Mouse (Mus musculus) forebrain, embryonic 13.5 days (tissue): Measurements from ENCODE around the gene Slc25a39. TPM values are rescaled to one million over a fixed set of nuclear protein-coding genes. Genes with fewer than 3 reads are reported as not detected.

Experiments used
- ATAC-seq: fragments of 200-750 bp; cut with Nextera tagmentation; 2 replicates; pipeline ENCODE4 v1.8.0; 2017
- H3K27ac ChIP-seq: fragments of 300-500 bp; sonication (generic); 2 replicates; pipeline ENCODE4 v1.5.1; 2015; ENCODE audit warnings: inconsistent platforms, mild to moderate bottlenecking, moderate library complexity
- H3K27me3 ChIP-seq: fragments of 300-500 bp; sonication (generic); 2 replicates; pipeline ENCODE4 v1.6.1; 2015; ENCODE audit warnings: mild to moderate bottlenecking, inconsistent platforms
- H3K36me3 ChIP-seq: fragments of 300-500 bp; sonication (generic); 2 replicates; pipeline ENCODE4 v1.6.1; 2015; ENCODE audit warnings: mild to moderate bottlenecking, inconsistent platforms; ENCODE audit not compliant: poor library complexity, severe bottlenecking
- H3K4me1 ChIP-seq: fragments of 300-500 bp; sonication (generic); 2 replicates; pipeline ENCODE4 v1.6.1; 2015; ENCODE audit warnings: inconsistent platforms
- H3K4me2 ChIP-seq: fragments of 300-500 bp; sonication (generic); 2 replicates; pipeline ENCODE4 v1.6.1; 2015; ENCODE audit warnings: inconsistent platforms, mild to moderate bottlenecking, moderate library complexity
- H3K4me3 ChIP-seq: fragments of 300-500 bp; sonication (generic); 2 replicates; pipeline ENCODE4 v1.5.1; 2015; ENCODE audit warnings: mild to moderate bottlenecking, inconsistent platforms
- H3K9ac ChIP-seq: fragments of 300-500 bp; sonication (generic); 2 replicates; pipeline ENCODE4 v1.6.1; 2015; ENCODE audit warnings: mild to moderate bottlenecking, inconsistent platforms
- H3K9me3 ChIP-seq: fragments of 300-500 bp; sonication (generic); replicated peaks from 2 replicates; pipeline ENCODE4 v1.6.1; 2016; ENCODE audit warnings: inconsistent platforms
- WGBS: fragments of 180-500 bp; shearing (Covaris S2); methylation state at CpG from one replicate; pipeline ENCODE4 v1.1.7; 2015; 5-methylcytosine and 5-hydroxymethylcytosine counted together
- polyA plus RNA-seq: library from polyadenylated mRNA; unstranded; fragments of >200 nt; fragmentation: Nextera tagmentation; extraction: Ambion mirVana; gene quantifications from 2 replicates; pipeline ENCODE4 v1.2.1, GENCODE M21; 2015

Gene Slc25a39
- polyA plus RNA-seq, 1 experiment from 2014 or later = 159 TPM

GRCm38 (mm10) chr11:102434816-102435705, 27.3 kb upstream of the Slc25a39 start:
- Histone ChIP-seq H3K36me3 (peaks cover 54% of the 10 kb centered on the region), H3K4me1 (peaks cover 55% of the 10 kb centered on the region), H3K9ac (no peak overlapping the region; the same call in 1 of the 2 replicates), H3K4me3 (no peak overlapping the region), H3K27me3 (peaks cover 11% of the 10 kb centered on the region; the same call in 1 of the 2 replicates), H3K4me2 (no peak overlapping the region), H3K9me3 (no peaks in the 10 kb centered on the region), H3K27ac (no peak overlapping the region)
- WGBS = 90% methylated on average over 11 of the region's 11 CpGs
- no peak for ATAC-seq

DNA sequence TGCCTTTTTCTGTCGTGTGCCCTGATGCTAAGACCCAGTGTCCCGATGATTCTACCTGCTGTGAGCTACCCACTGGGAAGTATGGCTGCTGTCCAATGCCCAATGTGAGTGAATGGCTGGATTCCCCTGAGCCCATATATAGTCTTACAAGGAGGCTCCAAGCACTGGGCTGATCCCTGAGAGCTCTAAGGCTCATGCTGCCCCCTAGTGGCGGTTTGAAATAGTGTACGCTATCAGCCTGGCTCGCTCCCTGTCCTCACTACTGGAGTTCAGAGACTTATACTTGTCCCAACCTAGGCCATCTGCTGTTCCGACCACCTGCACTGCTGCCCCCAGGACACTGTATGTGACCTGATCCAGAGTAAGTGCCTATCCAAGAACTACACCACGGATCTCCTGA, 26.7 kb upstream of the Slc25a39 start:
- WGBS = 6% methylated on average over 7 of the region's 7 CpGs
- peaks cover 61% of the 10 kb centered on the region for H3K4me1 ChIP-seq
- H3K4me3 ChIP-seq = no peak overlapping the region
- no peak overlapping the region for H3K27ac ChIP-seq
- H3K4me2 ChIP-seq = no peak overlapping the region
- no peaks in the 10 kb centered on the region for H3K9me3 ChIP-seq
- peaks cover 5% of the 10 kb centered on the region for H3K27me3 ChIP-seq
- no peak overlapping the region for H3K9ac ChIP-seq
- peaks cover 47% of the 10 kb centered on the region for H3K36me3 ChIP-seq
- ATAC-seq = peak; percentile 48

GRCm38 (mm10) chr11:102433866-102434265, 26.1 kb upstream of the Slc25a39 start:
- H3K4me2 ChIP-seq = no peak overlapping the region
- peaks cover 59% of the 10 kb centered on the region for H3K4me1 ChIP-seq
- H3K27ac ChIP-seq = no peak overlapping the region
- H3K4me3 ChIP-seq = no peak overlapping the region
- no peak for ATAC-seq
- no peaks in the 10 kb centered on the region for H3K9me3 ChIP-seq
- peaks cover 42% of the 10 kb centered on the region for H3K36me3 ChIP-seq
- H3K9ac ChIP-seq = no peak overlapping the region
- 90% methylated on average over 7 of the region's 7 CpGs for WGBS
- peaks cover 6% of the 10 kb centered on the region; the same call in 1 of the 2 replicates for H3K27me3 ChIP-seq

DNA sequence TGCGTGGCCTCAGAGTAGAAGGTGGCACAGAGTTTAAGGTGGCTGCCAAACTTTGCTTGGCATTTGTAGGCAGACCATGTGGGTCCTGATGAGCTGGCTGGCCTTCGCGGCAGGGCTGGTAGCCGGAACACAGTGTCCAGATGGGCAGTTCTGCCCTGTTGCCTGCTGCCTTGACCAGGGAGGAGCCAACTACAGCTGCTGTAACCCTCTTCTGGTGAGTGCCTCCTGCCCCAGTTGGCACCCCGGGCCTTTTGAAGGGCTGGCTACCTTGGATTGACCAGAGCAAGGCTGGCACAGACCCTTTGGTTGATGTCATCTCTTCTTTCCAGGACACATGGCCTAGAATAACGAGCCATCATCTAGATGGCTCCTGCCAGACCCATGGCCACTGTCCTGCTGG, 25.1 kb upstream of the Slc25a39 start:
- peak overlapping the region; percentile 16; the same call in 1 of the 2 replicates for H3K9ac ChIP-seq
- ATAC-seq = no peak
- H3K27ac ChIP-seq = no peak overlapping the region
- H3K27me3 ChIP-seq = peaks cover 7% of the 10 kb centered on the region; the same call in 1 of the 2 replicates
- peaks cover 32% of the 10 kb centered on the region for H3K36me3 ChIP-seq
- H3K4me1 ChIP-seq = peaks cover 49% of the 10 kb centered on the region
- H3K9me3 ChIP-seq = no peaks in the 10 kb centered on the region
- WGBS = 93% methylated on average over 6 of the region's 6 CpGs
- no peak overlapping the region for H3K4me2 ChIP-seq
- no peak overlapping the region for H3K4me3 ChIP-seq

- Histone ChIP-seq H3K9me3 (no peaks in the 10 kb centered on the region), H3K27ac (no peak overlapping the region), H3K4me3 (no peak overlapping the region), H3K4me1 (peaks cover 43% of the 10 kb centered on the region), H3K4me2 (0 out of 2 replicates have a peak overlapping the region, but pooled peaks have one; percentile 7), H3K27me3 (peaks cover 7% of the 10 kb centered on the region; the same call in 1 of the 2 replicates), H3K9ac (0 out of 2 replicates have a peak overlapping the region, but pooled peaks have one; percentile 16), H3K36me3 (peaks cover 26% of the 10 kb centered on the region)
- no peak for ATAC-seq
- 72% methylated on average over 16 of the region's 16 CpGs for WGBS
Observed at GRCm38 (mm10) chr11:102432115-102432843, 24.5 kb upstream of the Slc25a39 start.

- H3K9ac ChIP-seq = no peak overlapping the region
- H3K4me3 ChIP-seq = no peak overlapping the region
- peaks cover 11% of the 10 kb centered on the region; the same call in 1 of the 2 replicates for H3K27me3 ChIP-seq
- no peak overlapping the region for H3K27ac ChIP-seq
- 0 out of 2 replicates have a peak overlapping the region, but pooled peaks have one; percentile 7 for H3K4me2 ChIP-seq
- peaks cover 38% of the 10 kb centered on the region for H3K4me1 ChIP-seq
- no peaks in the 10 kb centered on the region for H3K9me3 ChIP-seq
- peaks cover 22% of the 10 kb centered on the region for H3K36me3 ChIP-seq
- 76% methylated on average over 3 of the region's 3 CpGs for WGBS
- no peak for ATAC-seq
Observed at GRCm38 (mm10) chr11:102431728-102432114, 24.0 kb upstream of the Slc25a39 start.

DNA sequence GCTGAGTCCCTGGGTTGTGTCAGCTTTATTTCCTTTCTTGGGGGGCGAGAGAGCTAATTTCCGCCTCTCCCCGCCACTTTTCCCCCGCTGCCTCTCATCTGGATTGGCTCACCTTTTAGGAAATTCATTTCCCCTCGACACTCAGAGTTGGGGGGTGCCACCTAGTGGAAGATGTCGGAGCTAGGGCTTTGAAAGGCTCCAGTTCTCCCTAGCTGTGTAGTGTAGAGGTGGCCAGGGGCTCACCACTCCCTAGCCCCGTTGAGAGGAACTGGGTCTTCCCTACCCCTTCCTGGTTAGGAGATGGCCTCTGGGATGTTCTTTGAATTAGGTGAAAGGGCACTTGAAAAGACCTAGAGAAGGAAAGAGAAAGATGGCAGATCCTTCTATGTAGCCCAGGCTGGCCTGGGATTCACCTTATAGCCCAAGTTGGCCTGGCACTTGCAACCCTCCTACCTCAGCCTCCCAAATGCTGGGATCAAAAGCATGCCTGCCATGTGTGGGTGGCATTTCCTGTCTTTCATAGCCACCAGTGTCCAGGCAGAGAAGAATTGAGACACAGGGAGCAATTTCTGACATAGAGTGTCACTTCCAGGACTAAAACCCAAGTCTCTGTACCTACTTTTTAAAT, 23.4 kb upstream of the Slc25a39 start:
- Histone ChIP-seq H3K27ac (peak overlapping the region; percentile 68), H3K9me3 (no peaks in the 10 kb centered on the region), H3K36me3 (peaks cover 17% of the 10 kb centered on the region), H3K4me1 (peaks cover 34% of the 10 kb centered on the region), H3K4me2 (peak overlapping the region; percentile 93), H3K27me3 (peaks cover 11% of the 10 kb centered on the region; the same call in 1 of the 2 replicates), H3K4me3 (peak overlapping the region; percentile 61), H3K9ac (peak overlapping the region; percentile 66)
- WGBS = 0% methylated on average over 7 of the region's 7 CpGs
- ATAC-seq = peak; percentile 52

- H3K27me3 ChIP-seq = peaks cover 11% of the 10 kb centered on the region; the same call in 1 of the 2 replicates
- peak; percentile 93 for ATAC-seq
- H3K36me3 ChIP-seq = peaks cover 9% of the 10 kb centered on the region
- peaks cover 32% of the 10 kb centered on the region for H3K4me1 ChIP-seq
- peak within 1 kb of the TSS; percentile 68 for H3K27ac ChIP-seq
- peak within 1 kb of the TSS; percentile 61 for H3K4me3 ChIP-seq
- H3K4me2 ChIP-seq = peak within 1 kb of the TSS; percentile 93
- H3K9ac ChIP-seq = peak within 1 kb of the TSS; percentile 70
- WGBS = 0% methylated on average over 29 of the region's 29 CpGs
- no peaks in the 10 kb centered on the region for H3K9me3 ChIP-seq
Observed at GRCm38 (mm10) chr11:102430121-102431017, 22.6 kb upstream of the Slc25a39 start, which contains the start of gene Grn. Gene Grn, plus strand, starts transcription at chr11:102430315.

DNA sequence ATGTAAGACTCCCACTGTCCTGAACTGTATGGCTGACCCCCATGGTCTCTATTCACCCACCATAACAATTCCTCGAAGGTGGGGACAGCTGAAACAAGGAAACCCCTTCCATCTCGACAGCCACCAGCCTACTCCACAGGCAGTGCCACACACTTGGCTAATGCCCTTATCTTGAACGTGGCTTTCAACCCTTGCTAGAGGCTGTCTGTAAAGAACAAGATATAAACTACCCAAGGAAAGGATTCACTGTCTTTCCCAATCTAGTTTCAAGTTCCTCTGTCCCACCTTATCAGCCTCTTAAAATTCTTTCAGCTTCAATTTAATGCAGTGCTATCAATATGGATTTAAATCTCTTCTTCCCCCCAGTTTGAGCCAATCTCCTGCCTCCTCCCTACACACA, 21.8 kb upstream of the Slc25a39 start:
- peaks cover 32% of the 10 kb centered on the region for H3K4me1 ChIP-seq
- H3K27me3 ChIP-seq = peaks cover 11% of the 10 kb centered on the region; the same call in 1 of the 2 replicates
- no peaks in the 10 kb centered on the region for H3K9me3 ChIP-seq
- ATAC-seq = no peak
- H3K4me2 ChIP-seq = peak overlapping the region; percentile 93
- H3K9ac ChIP-seq = peak overlapping the region; percentile 70
- peaks cover under 1% of the 10 kb centered on the region for H3K36me3 ChIP-seq
- H3K27ac ChIP-seq = no peak overlapping the region
- WGBS = 48% methylated on average over 3 of the region's 3 CpGs
- H3K4me3 ChIP-seq = peak overlapping the region; percentile 61

- no peak for ATAC-seq
- H3K27ac ChIP-seq = no peak overlapping the region
- H3K36me3 ChIP-seq = no peaks in the 10 kb centered on the region; the same call in 1 of the 2 replicates
- peaks cover 27% of the 10 kb centered on the region for H3K4me1 ChIP-seq
- H3K9me3 ChIP-seq = no peaks in the 10 kb centered on the region
- H3K4me3 ChIP-seq = peak overlapping the region; percentile 61; the same call in 1 of the 2 replicates
- H3K4me2 ChIP-seq = peak overlapping the region; percentile 93
- 73% methylated on average over 8 of the region's 8 CpGs for WGBS
- H3K27me3 ChIP-seq = peaks cover 11% of the 10 kb centered on the region; the same call in 1 of the 2 replicates
- H3K9ac ChIP-seq = no peak overlapping the region
Observed at GRCm38 (mm10) chr11:102428981-102429540, 21.3 kb upstream of the Slc25a39 start.
